Mouse (Mus musculus) lung, postnatal 36 days (tissue): Measurements from ENCODE around the gene Nbr1.

Experiments used
- DNase-seq: peaks from one replicate; pipeline ENCODE4 v3.0.0; 2022; ENCODE audit warnings: mixed read lengths

Nbr1 gene

DNA sequence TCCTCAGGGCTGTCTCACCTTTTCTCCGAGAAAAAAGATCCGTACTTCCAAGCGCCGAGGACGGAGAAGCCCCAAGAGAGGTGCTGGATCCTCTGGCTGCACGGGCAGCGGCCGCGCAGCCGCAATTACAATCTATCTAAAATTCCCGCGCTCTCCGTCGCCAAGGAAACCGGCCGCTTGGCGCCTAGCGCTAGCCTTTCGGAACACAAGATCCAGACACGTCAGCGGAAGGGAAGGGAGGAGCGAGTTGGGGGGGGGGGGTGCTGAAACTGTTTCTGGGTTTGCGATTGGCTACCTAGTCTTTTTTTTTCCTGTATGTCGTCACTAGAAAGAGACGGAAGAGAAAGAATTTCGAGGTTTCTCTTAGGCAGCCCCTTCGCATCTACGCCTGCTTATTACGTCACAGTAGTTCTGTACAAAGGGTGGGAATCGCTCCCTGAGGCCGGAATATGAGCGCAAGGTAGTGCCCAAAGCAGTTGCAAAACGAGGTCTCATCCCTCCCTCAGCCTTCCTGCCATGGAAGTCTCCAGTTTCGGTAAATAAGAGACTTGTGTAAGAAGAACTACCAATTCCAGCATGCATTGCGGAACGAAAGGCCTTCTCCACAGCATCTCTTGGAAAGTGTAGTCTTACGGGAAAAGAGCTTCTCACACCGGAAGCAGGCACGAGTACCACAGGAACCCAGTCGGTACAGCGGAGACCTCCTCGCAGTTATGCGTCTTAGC is at the start of gene Nbr1, which contains the start of gene Brca1:
Gene Nbr1 (plus strand): TSS at position 399 of the 725 bp plus-strand sequence.
Gene Brca1 (minus strand): TSS at position 205 of the 725 bp plus-strand sequence.
- DNase-seq: peak; percentile 96

DNA sequence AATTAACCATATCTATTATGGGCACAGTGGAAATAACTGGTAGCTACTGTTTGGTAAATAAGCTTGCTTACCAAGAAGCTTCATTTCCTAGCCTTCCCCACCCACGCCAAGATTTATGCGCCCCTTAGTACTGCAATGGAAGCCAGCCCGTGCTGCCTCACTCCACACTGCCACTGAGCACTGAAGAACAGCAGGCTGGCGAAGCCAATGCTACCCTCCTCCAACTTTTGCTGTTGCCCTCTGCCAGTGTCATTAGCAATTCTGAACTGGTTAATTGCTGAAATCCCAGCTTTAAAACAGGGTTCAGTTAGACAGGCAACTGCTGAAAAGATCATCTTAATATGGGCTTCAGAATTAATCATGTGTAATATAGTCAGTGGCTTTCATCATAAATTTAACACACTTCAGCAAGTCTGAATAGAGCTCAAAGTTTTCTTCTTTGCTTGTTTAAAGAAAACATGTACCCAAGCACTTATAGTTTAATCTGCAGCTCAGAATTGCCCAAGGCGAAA is 45.6 kb upstream of the Nbr1 start:
- no peak for DNase-seq

DNA sequence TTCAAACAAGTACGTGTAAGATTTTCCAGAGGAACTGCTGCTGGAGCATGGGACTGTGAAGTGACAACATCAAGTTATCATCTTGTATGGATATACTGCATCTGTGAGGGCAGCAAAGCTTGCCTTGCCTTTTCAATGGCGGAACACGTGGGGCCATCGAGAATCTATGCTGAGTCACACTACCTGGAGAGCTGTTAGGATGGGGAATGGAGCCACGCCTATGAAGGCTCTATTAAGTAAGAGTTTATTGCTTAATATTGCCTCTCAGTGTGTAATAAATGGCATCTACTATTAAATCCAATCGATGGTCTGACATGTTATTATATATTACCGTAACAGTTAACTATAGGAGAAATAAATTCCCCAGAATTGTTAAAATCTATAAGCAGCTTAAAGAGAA is 44.9 kb upstream of the Nbr1 start:
- DNase-seq: peak; percentile 39

DNA sequence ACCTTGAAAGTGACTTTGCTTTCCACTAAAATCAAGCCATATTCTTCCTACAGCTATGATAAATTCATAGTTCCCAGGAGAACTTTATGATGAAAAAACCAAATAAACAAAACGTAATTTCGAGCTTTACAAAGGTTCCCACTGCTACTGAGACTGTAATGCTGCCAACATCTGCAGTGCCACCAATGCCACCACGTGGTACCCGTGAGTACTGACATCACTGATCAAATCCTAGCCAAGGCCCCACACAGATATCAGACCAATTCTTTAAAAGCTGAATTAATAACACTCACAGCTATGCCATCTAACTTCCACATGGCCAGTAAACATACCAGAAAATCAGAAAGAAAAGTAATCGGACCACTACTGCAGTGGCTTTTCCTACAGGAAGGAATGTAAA is 33.0 kb upstream of the Nbr1 start:
- peak; percentile 15 for DNase-seq

DNA sequence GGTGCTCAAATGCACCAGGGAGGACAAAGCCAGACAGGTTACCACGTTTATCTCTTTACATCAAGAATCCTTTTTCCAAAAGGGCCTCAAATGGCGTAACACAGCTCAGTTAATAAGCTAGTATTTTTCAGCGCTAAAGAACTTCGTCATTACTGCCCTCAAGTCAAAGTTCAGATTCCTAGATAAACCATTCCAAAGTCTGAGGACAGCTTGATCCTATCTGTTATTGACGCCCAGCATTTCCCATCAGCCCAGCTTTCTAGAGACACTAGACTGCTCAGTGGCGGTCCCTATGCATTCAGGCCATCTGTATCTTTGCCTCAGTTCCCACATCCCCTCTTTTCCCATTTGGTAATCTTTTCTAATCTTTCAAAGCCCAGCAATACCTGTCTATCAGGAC is 32.6 kb upstream of the Nbr1 start:
- no peak for DNase-seq

DNA sequence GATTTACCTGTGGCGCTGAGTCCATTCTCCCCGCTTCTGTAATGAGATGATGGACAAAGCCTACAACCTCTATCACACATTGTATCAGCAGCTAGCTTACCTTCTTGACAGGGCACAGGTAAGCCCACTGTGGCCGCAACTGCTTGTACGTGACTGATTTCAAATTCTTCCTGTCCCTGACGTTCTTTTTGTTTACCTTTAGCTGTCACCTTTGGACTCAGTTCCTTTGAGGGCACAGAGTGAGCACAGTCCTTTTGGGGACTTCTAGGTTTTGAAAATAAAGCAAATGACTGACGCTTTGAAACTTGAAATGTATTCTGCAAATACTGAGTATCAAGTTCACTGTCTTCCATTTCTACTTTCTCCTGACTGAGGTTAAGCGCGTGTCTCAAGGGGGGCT is 27.5 kb upstream of the Nbr1 start:
- DNase-seq: no peak

DNA sequence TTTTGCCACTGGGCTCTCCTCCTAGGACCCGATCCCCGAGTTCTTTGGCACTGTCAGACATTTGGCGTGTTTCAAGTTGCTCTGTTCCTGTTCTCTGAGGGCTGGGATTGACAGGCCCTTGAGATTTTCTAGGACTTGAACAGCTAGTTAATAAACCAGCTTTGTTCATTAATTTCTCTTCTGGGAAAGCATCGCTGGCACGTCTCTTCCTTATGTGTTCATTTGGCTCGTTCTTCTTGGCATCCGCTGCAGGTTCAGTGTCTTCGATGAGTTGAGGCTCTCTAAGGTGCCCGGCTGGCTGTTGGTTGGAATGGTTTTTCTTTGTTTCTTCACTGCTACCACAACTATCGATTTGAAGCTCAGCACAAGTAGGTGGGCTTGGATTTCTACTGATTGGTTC is 26.9 kb upstream of the Nbr1 start:
- DNase-seq: no peak

DNA sequence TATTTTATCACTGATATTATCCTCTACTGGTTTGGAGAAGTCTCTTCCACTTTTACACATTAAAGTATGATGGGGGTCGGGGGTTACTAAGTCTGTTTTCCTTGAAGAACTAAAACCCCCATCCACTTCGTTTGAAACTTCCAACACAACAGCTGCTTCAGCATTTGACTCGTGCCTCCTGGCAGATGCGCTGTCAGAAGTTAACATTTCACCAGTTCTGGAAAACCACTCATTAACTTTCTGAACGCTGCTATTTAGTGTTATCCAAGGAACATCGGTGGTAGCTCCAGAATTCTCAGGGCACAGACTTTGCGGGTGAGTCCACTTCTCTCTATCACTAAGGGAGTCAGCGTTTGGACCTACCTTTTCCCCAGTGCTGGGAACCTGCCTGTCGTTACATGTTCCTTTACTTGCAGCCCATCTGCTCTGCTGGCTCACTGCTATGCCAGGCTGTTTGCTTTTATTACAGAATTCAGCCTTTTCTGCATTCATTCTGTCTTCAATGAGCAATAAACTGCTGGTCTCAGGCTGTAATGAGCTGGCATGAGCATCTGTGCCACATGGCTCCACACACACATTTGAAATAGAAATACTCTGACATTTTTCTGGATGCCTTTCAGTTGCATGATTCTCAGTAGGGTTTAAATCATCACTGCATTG is 25.9 kb upstream of the Nbr1 start:
- no peak for DNase-seq

DNA sequence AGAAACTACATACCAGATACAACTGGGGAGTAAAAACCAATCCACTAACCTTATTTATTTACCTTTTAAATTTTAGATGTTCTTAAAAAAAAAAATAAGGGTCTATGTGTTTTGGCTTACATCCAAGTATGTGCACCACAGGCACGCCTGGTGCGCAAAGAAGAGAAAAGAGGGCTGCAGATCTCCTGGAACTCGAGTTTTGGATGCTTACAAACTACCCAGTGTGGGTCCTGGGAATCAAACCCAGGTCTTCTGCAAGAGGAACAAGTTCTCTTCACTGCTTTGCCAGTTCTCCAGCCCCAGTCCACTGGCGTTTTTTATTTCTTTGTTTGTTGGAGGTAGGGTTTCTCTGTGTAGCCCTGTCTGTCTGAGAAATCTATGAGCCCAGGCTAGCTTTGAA is 25.3 kb upstream of the Nbr1 start:
- no peak for DNase-seq

DNA sequence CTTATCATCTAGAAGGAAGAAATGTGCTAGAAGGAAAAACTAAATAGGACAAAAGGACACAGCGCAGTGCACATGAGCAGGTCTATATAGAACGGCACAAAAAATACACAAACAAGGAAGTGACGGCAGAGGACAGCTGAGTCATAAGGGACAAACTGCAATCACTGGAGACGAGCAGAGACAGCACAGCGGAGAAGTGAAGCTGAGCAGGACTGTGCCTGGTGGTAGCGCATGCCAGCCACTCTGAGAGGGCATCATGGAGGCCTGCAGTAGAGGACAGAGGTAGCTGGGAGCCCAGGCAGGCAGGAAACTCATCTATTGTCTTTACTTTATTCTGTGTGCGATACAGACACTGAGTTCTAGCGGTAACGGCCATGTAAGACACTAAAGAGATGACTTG is 8.4 kb upstream of the Nbr1 start:
- peak; percentile 22 for DNase-seq

DNA sequence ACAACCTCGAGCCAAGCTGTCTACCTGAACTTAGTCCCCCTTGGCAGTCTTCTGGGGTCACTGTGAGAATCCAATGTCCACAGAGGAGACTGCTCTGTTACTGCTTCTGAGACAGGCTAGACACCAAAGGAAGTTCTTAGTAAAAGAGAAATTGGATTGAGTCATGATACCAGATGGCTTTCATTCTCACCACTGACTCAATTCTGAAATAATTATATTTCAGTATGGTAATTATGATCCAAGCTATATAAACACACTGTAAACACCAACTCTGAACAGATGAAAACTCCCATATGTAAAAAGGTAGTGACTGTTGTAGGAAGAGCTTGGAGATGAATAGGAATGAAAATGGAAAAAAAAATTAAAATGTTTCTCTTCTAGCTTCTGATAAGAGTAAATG is 7.8 kb upstream of the Nbr1 start:
- DNase-seq: no peak

DNA sequence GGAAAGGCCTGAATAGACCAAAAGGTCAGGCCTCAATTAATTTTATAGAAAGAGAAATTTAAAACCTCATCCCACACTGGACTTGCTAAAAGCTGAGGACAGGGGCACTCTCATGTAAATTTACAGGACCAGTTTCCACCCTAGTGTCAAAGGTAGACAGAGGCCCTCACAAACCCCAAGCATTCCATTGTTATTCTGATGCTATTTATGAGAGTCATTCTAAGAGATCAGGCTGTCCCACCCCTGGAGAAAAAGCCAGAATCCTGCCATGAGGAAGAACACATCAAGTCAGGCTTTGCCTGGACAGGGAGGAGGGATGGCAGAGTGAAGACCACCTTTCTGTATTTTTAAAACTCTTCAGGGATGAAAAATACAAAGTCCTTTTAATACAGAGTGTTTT is 3.4 kb upstream of the Nbr1 start:
- no peak for DNase-seq

DNA sequence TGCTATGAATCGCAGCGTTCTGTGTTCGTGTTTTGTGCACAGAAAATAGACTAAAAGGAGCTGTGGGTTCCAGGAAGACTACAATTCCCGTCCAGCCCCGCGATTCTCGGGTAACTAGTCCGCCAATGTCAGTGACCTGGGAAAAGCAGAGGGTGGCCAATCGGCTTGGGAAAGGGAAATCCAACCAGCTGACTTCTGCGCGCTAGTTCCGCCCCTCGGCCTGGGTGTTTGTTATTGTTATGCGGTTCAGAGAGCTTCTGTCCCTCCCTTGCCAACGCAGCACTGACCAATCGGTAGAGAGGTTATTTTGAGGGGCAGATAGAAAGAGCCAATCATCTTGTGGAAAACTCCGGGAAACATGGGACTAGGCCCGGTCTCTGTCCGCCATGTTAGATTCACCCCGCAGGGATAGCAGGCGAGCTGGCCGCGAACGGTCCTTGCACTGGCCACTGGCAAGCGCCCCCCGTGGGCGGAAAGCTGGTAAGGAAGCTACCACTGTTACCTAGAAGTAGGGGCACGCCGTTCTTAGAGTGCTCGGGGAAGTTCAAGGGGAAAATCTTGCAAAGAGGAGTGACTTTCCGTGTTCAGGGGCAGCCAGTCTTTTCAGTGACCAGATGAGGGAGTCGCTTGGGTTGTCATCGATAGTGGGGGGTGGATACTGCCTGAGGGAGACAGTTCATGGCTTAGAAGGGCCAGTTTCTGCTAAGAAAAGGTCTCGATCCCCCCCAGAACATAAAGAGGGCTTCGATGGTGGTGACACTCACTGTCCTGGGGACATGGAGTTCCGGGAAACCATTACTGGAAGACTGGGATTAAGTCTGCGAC is 739 bp downstream of the Nbr1 start:
- DNase-seq: peak; percentile 100

DNA sequence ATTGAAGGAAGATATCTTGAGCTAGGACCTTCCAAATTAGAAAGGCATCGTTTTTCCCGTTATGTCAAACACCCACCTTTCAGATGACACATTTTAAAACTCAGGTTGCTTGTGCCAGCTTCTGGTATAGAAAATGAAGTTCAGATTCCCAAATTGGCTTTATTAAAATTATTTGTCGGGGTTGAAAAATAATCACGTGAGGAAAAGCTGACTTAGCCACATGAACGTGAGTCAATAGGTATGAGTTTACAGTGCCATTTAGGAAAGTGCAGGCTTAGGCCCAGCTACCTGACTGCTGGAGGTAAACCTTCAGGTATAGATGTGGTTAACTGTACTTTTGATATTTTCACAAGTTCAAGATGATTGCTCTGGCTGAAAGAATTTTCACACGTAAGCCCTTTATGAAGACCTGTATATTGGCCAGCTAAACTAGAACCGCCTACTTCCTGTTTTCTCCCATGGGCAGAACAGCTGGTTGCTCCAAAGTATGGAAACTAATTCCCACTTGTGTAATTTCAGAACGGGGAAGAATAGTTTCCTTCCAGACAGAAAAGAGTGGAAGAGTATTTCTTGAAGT is 1.5 kb downstream of the Nbr1 start:
- DNase-seq: peak; percentile 33

DNA sequence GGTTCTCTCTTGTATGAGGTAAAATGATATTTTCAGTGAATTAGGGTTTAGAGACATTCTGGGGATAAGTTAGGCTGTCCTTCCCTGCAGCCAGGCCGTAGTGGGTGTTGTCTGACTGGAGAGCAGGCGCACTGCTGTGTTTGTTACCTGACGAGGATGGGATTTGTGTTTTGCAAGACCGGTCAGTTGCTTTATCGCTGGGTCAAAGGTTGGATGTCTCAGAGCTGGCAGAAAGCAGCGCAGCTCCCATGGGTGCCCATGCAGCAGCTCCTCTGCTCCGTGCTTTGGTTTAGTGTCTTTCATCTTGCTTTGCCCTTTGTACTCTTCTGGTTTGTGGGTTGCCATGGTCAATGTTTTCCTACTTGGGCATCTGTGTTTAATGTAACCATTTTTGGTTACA is 4.6 kb downstream of the Nbr1 start:
- no peak for DNase-seq

DNA sequence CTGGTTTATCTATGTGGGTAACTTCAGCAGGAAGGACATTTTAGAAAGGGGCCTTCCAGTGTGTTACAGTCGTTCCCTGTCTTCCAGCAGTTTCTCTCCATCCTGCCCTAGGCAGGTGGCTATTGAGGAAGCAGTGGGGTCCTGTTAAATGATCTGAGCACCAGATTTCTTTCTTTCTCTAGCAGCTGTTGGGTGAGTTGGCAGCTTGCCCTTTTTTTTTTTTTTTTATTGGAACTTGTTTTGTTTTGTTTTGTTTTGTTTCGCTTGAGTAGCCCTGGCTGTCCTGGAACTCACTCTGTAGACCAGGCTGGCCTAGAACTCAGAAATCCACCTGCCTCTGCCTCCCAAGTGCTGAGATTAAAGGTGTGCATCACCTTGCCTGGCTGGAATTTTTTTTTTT is 5.0 kb downstream of the Nbr1 start:
- DNase-seq: no peak

DNA sequence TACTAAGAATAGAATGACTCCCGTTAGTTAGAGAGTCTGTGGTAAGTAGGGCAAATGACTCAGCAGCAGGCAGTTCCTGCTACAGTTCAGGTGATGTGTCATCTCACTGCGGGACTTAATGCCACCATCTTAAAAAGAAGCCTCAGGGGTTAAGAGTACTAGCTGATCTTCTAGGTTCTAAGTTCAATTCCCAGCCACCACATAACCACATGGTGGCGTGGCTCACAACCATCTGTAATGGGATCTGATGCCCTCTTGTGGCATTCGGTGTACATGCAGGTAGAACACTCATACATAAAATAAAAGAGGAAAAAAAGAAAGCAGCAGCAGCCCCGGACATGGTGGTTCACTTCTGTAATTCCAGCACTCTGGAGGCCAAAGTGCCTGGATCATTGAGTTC is 10.4 kb downstream of the Nbr1 start:
- DNase-seq: peak; percentile 83

DNA sequence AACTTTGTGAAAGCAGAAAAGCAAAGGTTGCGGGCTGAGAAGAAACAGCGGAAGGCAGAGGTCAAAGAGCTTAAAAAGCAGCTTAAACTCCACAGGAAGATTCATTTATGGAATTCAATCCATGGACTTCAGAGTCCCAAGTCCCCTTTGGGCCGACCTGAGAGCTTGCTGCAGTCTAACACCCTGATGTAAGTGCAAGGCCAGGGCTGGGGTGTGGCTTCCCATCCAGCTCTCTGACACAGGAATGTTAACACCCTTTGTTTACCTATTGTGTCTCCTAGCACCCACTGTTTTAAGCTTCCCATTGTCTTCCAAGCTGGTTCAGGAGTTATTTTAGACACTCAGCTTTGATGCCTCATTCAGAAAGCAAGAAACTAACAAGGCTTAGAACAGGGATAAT is 16.5 kb downstream of the Nbr1 start:
- no peak for DNase-seq

DNA sequence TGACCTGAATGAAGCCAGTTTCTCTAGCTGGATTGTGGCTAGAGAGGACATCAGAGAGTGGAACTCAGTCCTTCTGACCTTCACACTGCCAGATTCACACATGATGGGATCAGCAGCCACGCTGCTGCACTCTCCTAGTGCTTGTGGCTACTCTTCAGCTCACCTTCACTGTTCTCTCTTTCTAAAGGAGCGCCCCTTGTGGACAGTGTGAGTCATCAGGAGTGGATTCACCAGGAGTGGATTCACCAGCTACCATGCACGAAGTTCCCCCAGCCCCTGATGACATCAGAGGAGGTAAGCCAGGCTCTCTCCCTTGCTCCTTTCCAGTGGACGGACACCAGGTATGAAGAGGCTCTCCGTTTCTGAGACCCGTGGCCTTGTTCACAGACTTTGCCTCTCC is 24.2 kb downstream of the Nbr1 start:
- no peak for DNase-seq

DNA sequence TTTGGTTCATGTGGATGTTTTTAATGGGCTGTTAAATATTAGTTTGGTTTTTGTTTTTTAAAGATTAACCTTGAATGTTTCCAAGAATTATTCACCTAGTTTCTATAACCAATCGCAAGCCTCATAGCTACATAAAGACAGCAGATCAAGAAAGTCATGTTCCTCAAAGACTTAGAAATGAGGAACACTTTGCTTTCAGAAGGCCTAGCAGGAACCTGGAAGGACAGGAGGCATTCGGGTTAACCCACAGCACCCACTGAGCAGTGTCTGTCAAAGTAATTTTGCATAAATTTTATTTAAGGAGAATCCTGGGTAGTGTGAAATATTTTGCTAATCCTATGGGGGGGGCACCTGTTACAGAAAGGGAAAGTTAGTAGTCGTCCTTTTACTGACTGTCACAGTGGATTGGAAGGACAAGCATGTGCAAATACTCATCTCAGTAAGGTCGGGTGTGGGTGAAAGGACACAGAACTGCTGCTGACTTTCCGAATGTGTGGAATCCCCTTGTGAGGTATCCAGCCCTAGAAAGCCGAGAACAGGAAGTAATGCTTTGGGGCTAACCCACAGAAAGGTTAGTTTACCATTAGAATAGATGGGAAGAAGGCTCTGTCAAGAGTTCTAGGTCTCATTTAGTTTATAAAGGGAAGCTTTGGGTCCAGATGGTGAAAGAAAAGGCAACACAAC is 29.3 kb downstream of the Nbr1 start:
- DNase-seq: no peak

DNA sequence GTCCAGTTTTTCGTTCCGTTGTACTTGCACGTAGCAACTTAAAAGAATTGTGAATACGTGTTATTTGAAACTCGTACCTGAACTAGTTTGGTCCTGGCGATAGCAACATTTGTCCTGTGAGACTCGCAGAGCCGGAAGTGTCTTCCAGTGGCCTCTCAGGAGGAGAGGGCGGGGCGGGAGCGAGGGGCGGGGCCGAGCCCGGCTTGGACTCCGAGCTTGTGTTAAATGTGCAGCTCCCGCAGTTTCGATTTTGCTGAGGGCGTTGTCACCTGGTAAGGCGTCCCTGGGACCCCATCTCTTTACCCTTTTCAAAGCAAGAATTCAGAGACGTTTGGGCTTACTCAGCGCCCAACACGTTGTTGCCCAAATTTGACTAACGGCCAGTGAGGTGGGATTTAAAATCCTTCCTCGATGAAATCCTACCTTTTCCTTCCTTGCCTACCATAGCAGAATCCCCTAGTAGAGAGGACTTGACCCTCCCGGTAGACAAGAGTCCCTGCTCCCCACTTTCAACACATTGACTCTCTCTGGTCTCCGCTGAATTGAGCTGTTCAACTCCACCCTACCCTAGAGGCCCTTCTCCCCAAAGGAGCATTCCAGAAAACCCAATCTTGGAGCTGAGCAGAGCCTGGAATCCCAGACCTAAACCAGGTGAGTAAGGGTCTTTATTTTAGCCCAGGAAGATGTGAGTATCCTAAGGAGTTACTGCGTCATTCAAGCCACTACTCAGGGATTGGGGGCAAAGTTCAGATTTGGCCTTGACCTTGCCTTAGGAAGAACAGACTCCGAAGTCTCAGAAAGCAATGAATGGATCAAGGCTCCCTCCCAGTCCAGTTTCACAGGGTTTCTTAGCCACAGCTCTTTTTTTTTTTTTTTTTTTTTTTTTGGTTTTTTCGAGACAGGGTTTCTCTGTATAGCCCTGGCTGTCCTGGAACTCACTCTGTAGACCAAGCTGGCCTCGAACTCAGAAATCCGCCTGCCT is 30.4 kb downstream of the Nbr1 start, which contains the start of gene Tmem106a:
Gene Tmem106a (plus strand): TSS at position 189 of the 982 bp plus-strand sequence.
- DNase-seq: peak; percentile 87
